Mouse (Mus musculus): ENCODE results near the gene Sprtn.
A peak's percentile ranks its signal among the peaks of the same experiment; 100 is the strongest.

Gene Sprtn

GRCm38 (mm10) chr8:124897386-124898250 is at the start of gene Sprtn, which contains the start of gene Exoc8:
Gene Sprtn (plus strand): TSS chr8:124897886.
Gene Exoc8 (minus strand): TSS chr8:124897705.
- peak; percentile 96 for DNase-seq

DNA sequence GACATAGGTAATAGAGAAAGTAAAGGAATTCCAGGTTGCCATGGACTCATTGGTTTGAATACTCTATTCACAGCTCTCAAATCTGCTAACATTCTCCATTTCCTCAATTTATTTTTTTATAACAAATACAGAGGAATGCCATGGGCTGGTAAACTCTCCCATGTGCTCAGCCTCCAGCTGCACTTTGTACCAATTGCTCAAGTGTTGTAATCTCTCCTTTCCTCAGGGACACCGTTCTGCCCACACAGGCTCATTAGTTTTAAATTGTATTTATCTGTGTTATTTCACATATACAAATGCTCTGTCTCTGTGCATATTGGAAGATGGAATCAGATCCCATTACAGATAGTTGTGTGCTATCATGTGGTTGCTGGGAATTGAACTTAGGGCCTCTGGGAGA is 44.2 kb upstream of the Sprtn start:
- no peak for DNase-seq

- DNase-seq = no peak
These were observed 38.2 kb upstream of the Sprtn start for GRCm38 (mm10) chr8:124859466-124859865.

GRCm38 (mm10) chr8:124860188-124860587 is 37.5 kb upstream of the Sprtn start:
- DNase-seq = peak; percentile 46

DNA sequence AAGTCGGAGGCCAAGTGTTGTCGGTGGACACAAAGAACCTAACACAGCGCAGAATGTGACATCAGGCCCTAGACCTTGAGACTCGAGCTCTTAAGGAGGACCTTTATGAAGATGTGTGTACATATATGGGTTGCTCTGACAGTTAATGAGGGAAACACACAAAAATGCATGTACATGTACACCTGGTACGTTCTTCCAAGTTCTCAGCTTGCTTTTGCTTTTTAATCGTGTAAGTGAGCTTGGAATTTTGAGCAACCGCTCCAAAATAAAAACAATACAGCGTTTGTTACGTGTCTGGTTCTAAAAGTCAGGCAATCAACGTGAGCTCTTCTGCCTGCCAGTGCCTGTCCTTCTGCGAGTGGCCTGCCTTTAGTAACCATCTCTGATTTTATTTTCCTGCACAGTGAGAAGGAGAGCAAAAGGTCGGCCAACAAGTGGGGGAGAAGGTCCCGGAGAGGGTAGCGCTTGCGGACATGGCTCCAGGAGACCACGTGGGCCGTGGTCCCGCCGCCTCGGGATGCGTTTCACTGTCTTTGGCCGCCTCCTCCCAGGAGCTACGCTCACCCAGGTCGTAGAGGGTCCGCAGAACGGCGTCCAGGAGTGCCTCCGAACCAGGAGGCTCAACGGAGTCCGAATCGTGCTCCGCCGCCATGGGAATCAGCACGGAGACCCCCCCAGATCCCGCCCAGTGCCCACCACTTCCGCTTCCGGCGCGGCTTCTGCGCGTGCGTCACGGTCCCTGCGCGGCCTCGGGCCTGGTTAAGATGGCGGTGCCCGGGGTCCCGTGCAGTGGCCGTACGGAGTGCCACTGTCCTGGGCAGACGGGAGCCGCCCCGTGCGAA is 35.1 kb upstream of the Sprtn start, which contains the start of the genes Gnpat and 2810004N23Rik:
Gene Gnpat (plus strand): TSS at position 713 of the 842 bp plus-strand sequence.
Gene 2810004N23Rik (minus strand): TSS at position 800 of the 842 bp plus-strand sequence.
- peak; percentile 88 for DNase-seq

DNA sequence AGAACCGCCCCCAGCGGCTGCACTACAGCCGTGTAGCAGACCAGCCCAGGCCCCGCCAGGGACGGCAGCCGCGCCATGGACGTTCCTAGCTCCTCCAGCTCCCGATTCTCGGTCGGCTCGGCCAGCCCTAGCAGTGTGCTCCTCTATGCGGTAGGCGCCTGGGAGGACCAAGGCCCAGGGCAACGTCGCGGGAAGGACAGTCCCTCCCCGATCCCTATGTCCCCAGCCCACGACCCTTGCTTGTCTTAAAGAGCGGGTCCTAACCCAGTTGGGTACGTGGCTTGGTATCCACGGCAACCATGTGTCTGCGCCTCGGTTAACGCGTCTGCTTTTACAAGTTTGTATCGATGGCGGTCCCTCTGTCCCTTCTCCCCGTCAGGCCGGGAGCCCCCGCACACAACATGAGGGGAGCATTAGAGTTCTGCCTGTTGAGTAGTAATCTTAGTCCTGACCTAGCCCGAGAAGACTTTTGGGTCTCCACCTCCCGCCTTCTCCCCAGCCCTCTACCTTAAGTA is 34.5 kb upstream of the Sprtn start:
- no peak for DNase-seq

DNA sequence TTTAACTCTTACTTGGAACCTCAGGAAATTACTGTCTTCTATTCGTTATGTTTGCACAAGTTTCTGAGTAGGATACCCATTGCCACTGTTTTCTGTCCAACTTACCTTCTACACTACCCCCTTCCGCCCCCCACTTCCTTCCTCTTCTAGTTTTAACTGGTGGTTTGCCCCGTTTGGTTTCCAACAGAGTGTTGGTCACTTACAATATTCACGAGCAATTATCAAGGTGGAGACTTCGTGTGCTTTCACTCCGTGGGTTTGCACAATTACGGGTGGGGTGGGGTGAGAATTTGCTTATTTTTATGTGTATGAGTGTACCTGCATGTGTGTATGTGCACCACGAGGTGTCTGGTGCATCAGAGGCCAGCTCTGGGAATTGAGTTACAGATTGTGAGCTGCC is 34.0 kb upstream of the Sprtn start:
- no peak for DNase-seq

GRCm38 (mm10) chr8:124866669-124867068 is 31.0 kb upstream of the Sprtn start:
- no peak for DNase-seq

- no peak for DNase-seq
These were observed 30.6 kb upstream of the Sprtn start for GRCm38 (mm10) chr8:124867126-124867525.

GRCm38 (mm10) chr8:124869708-124870107 is 28.0 kb upstream of the Sprtn start:
- DNase-seq = no peak

GRCm38 (mm10) chr8:124871474-124871873 is 26.2 kb upstream of the Sprtn start:
- no peak for DNase-seq

- DNase-seq = no peak
These were observed 25.6 kb upstream of the Sprtn start for GRCm38 (mm10) chr8:124872081-124872480.

DNA sequence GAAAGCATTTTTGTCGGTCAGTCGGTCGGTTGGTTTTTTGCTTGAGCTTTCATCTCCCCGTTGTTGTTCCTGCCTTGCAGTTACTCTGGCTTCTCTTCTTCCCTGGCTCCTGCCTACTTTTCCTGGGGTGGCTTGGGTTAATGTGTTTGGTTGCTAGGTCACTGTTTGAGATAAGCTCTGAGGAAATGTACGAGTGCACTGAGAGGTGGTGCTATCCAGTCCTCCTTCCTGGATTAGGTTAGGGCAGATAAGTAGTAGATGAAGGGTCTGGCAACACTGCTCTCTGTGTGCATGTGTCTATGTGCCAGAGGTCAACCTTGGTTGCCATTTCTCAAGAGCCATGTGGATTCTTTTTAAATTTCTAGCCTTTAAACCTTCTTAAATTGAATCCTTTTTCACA is 25.0 kb upstream of the Sprtn start:
- DNase-seq = no peak

- no peak for DNase-seq
These were observed 19.5 kb upstream of the Sprtn start for GRCm38 (mm10) chr8:124878141-124878540.

GRCm38 (mm10) chr8:124878946-124879526 is 18.6 kb upstream of the Sprtn start:
- no peak for DNase-seq

DNA sequence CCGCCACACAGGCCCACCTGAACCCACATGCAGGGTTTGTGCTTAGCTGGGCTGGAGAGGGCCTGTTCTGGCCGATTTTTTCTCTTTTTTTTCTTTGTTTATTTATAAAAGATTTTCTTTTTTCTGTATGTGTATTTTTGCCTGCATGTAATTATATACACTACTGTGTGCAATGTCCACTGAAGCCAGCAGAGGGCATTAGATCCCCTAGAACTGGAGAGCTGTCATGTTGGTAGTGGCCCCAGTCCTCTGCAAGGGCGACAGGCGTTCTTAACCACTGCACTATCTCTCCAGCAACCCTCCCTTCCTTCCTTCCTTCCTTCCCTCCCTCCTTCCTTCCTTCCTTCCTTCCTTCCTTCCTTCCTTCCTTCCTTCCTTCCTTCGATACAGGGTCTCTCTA is 9.3 kb upstream of the Sprtn start:
- no peak for DNase-seq

- DNase-seq = no peak
These were observed 5.1 kb upstream of the Sprtn start for GRCm38 (mm10) chr8:124892596-124892995.

DNA sequence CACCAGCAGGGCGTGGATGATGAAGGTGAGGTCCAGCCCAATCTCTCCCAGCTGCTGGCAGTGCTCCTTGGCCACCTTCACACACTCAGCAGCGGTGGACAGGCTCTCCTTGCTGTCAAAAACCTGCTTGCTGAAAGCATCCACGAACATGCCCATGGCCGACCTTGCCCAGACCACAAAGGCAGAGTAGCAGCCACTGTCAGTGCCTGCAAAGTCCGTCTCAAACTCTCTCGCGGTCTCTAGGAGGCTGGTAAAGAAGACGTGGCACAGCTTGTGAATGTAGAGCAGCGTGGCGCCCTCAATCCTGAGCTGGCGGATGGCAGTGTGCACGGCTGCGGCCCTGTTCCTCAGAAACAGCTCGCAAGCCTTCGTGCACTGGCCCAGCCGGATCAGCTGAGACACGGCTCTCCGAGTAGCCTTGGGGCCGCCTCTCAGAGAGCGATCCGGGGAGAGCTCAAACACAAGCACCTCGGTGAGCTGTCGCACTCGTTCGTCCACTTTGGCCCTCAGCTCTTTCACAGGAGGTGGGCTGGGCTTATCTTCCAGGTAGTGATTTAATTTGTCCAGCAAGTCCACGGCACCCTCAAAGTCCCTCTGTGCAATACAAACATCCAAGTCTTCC is 1.6 kb upstream of the Sprtn start:
- peak; percentile 39 for DNase-seq

DNA sequence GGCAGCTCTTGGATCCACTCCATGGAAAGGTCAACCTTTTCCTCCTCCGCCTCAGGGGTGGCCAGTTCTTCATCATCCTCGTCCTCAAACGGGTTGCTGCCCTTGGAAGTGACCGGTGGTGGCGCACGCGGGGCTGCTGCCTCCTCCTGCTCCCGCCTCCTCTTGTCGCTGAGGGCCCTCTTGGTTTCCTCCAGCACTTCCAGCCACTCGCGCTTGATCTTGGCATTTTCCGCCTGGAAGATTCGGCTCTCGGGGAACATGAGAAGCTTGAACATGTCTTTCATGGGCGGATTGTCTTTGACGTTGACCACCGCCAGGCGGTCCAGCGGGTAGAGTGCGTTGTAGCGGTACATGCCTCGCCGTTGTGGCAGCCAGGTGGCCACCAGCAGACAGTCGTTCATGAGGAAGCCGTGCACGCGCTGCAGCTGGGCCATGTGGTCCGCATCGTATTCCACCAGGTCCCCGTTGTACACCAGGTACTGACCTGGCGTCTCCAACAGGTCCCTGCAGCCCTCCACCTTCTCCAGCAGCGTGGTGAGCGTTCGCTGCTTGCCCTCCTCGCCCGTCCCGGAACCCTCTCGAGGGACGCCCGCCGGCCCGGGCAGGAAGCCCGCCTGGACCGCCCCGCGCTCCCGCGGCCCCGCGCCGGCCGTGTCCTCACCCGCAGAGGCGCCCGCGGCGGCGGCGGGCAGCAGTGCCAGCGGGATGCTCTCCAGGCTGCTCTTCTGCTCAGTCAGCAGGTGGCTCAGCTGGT is 877 bp upstream of the Sprtn start:
- DNase-seq = peak; percentile 84

- DNase-seq = no peak
These were observed 692 bp downstream of the Sprtn start for GRCm38 (mm10) chr8:124898251-124898905.

DNA sequence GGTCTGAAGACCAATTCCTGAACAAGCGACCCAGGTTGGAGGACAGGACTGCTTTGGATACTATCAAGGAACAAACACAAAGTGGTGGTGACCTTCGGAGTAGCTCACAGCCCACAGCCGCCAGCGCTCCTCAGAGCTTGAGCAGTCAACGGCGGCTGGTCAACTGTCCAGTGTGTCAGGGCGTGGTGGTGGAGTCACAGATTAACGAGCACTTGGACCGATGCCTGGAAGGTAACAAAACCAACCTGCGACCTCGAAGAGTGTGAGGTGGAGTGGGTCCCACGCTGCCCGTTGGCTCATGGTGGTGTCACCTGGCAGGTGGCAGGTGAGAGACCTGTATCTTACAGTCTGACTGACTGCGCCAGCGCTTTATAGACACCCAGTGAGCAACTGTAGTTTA is 5.5 kb downstream of the Sprtn start:
- DNase-seq = no peak
